Mouse (Mus musculus): ENCODE measurements around the gene Fsd1l.

Gene Fsd1l

DNA sequence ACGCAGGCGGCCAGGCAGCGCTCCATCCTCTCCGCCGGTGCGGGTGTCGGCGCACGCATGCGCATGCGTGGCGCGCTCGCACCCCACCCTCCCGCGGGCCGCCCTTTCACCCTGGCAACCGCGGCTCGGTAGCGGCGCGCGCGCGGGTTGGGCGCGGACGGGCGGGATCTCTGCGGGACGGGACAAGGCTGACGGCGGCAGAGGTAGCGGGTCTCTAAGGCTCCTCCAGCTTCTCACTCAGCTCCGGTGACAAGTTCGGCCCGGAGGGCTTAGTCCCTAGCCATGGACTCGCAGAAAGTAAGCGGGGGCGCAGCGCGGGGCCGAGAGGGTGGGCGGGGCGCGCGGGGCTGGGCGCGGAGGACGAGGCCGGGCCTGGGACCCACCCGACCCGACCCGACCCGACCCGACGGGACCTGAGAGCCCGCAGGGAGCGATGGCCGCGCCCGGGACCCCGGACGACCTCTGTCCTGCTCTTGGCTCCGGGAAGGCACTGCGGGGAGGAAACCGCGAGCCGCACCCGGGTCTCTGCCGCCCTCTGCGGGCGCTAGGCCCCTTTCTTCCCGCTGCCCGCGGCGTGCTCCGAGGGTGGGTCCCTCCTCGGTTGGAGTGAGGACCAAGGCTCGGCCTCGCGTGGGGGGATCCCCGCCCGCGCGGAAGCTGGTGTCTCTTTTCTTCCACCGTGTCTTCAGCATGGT, at the start of gene Fsd1l:
Gene Fsd1l (plus strand): TSS at position 156 of the 695 bp plus-strand sequence.
- peak; percentile 17 to 41 for DNase-seq

DNA sequence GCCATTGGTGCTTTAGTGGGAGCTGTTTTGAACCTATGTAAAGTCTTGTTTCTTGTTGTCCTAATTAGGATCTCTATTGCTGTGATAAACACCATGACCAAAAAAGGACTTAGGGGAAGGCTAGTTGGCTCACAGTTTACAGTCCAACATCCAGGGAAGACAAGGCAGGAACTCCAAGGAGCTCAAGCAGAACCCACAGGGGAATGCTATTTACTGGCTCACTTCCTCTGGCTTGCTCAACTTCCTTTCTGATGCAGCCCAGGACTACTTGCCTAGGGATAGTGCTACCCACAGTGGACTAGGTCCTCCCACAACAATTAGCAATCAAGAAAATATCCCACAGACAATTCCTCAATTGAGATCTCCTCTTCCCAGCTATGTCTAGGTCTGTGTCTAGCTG, 43.6 kb upstream of the Fsd1l start:
- DNase-seq: no peak

DNA sequence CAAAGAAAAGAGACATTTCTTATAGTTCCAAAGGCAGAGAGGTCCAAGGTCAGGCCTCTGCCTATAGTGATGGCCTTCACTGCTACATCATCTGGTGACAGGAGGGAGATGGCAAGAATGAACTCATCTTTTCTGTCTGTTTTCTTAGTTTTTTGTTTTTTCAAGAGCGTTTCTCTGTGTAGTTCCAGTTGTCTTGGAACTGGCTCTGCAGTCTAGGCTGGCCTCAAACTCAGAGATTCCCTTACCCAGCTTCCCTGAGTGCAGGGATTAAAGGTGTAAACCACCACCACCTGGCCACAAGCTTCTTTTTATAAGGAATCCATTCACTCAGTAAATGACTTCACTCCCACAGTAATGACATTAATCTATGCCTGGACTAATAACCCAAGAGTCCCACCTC, 42.3 kb upstream of the Fsd1l start:
- no peak for DNase-seq

DNA sequence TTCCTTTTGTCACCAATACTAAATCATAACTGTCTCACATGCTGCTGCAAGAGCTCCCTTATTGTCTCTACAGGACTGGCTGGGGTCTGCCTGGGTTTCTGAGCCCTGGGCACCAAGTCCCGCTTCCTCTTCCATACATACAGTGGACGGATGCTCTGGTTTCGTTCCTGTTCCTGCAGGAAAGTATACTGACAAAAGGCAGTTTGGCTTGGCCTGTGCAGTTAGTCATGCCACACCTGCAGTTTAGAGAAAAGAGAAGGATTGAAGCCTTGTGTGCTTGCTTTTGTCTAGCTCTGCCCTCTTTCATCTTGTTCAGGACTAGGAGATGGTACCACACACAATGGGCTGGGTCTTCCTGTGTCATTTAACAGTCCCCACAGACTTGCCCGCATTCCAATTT, 41.8 kb upstream of the Fsd1l start:
- no peak for DNase-seq

DNA sequence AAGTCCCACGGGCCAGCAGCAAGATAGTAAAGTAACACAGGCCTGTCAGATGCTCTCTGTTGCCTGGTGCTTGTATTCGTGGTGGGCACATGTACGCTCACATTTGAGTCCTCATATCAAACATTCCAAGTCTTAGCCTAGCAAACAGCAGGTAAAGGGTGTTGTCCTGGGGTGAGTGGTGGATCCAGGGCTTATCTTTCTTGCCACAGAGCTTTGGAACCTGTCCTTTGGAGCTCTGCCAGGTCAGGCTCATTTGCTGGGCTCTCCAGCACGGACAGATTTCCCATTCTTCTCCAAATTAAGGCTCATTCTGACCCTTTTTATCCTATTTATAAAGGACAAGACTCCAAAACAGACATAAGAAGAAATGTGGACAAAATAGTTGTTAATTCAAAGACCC, 41.1 kb upstream of the Fsd1l start:
- DNase-seq: no peak

DNA sequence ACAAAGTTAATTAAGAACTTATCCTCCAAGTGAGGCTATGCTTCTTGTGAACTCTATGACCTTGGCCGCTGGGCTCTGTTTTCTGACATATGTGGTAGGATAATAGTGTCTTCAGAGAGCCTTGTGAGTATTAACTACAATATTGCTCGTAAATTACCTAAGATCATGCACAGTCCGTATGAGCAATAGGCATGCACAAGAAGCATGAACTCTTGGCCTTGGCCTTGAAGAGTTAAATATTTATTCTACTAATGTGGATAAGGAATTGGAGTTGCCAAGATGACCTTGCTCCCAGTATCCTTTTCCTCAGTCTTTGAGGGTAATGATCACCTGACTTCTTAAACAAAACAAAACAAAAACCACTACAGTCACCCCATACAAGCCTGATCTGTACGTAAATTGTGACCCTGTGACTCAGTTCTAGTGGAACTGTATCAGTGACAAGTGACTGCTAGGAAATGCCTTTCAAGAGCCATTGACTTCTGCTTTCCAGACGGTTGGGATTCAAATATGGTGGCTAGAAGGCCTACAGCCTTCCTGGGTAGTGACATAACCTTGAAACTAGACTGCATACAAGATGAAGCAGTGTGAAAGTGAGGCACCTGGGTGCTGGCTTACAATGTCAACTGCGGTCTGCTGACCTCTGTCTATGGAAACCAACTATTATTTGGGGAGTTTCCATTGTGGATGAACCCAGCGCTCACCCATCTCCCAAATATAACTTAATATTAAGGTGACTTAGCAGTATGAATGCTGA, 40.4 kb upstream of the Fsd1l start:
- DNase-seq: no peak

DNA sequence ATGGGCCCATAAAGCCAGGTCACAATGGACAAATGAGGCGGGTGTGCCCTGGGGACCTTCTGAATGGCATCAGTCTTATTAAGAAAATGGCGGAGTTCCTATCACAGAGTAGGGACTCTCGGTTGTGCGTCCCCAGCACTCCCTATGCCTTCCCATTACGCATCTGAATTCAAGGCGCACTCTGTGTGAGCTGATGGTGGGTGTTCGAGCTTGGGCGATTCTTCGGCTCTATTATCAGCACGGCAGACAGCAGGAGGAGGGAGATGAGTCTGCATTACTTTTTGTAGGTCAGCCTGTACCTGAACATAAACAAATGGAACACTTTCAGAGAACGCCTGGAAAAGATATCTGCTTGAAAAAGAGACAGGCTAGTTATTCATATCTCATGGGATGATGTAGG, 39.7 kb upstream of the Fsd1l start:
- DNase-seq: no peak

DNA sequence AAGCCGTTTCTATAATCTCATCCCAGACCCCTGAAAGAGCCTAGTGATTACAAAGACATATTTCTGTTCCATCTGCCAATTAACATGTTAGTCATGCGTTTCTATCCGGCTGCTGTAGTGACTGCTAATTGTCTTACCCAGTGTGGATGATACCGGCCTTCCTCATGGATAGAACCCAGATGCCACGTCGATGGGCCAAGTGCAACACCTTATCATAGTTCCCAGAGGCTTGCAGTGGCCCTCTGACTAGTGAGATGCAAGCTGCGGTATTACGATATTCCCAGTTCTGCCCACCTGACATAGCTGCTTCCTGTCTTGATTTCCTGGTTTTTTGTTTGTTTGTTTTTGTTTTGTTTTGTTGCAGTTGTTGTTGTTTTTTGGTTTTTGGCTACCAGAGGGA, 39.3 kb upstream of the Fsd1l start:
- DNase-seq: no peak

DNA sequence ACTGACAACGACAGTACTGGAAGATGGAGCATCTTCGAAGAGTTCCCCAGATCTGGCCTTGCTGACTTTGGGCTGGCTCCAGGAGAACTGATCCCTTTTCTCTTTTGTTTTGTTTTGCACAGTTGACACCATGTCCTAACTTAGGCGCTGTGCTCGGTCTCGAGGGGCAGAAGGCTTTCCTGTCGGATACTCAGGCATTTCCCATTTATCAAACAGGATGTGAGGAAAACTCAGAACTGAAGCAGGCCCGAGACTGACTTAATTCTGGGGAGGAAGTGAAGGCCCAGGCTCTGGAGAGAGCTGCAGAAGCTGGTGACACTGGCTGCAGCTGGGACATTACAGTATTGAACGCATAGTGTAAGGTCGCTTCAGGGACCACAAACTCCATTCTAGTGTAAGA, 38.9 kb upstream of the Fsd1l start:
- DNase-seq: no peak

DNA sequence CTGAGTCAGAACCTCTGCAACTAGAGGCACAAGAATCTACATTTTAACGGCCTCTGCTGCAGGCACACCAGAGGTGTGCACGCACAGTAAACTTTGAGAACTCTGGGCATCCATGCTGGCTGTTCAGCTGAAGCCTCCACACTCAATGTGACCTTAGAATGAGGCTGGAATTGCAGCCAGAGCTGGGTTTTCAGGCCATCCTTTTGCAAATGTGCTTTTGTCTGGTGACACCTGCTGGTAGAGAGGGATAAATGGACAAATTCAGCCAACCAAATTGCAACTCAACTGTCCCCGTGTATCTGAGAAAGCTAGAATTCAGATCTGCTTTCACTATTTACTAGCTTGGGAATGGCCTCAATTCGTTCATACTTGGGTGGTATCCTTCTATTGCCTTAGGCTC, 37.1 kb upstream of the Fsd1l start:
- peak in 1 of 2 experiments; percentile 10 for DNase-seq

DNA sequence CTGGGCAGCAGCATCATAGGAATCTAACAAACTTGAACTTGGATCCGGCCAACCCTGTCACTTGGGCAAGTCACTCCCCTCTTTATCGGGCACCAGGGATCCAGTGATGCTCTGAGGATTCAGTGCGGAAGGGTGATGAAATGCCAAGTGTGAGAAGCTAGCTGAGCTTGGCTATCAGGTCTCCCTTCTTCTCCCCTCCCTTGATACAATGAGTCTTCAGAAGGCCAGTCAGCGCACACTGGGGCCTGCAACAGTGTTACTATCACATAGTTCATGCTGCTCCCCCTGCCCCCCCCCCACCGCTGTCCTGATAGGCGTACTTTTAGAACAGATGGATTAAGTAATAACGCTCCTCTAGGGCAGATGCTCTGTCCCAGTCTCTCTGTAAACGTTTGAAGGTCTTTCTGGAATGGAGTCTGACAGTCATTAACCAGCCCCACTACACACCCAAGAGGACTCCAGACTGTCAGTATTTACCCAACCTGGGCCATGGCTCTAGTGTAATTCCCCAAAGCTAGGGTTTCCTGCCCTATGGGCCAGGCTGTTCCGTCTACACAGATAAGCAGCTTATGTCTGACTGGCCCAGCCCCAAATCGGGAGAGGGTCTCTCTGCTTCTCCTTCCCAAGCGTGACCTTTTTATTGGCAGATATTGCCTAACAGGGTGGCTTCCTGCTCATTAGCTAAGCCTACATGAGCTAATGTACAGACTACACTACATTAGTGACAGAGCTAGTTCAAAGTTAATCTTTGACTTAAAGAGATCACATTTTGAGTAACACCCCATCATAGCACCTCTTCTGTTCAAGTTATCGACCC, 35.8 kb upstream of the Fsd1l start:
- DNase-seq: no peak

DNA sequence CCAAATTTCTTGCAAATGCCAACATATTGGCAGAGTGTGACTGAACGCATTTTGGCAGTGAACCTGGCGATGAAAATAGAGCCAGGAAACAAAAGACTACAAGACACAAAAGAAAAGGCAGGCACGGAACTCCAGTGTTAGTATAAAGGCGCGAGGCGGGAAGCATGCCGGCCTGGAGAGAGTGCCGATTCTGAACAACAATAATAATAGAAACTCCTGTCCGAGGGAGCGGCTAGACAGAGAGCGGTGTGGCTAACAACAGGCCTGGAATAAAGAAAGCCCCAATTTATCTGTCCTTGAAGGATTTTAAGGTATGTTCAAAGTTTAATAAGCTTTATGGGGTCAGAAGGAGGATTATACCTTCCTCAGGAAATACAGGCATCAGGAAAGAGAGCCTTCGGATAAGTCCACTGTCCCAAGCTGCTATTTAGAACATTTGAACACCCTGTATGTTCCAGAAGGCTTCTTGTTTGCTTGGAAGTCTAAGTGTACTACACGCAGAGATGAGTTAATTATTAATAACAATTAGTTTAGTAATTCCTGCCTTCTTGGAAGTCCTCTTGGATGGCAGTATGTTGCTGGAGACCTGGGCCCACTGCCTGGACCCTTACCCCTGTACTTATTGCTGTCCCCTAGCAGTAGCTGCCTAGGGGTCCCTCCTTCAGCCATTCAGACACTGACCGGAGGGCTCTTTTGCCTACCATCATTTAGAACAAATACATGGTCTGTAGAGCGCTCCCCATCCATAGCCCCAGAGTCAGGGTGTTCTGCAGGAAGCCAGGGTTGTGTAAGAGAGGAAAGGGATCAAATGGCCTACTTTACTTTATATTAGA, 35.0 kb upstream of the Fsd1l start:
- DNase-seq: no peak

DNA sequence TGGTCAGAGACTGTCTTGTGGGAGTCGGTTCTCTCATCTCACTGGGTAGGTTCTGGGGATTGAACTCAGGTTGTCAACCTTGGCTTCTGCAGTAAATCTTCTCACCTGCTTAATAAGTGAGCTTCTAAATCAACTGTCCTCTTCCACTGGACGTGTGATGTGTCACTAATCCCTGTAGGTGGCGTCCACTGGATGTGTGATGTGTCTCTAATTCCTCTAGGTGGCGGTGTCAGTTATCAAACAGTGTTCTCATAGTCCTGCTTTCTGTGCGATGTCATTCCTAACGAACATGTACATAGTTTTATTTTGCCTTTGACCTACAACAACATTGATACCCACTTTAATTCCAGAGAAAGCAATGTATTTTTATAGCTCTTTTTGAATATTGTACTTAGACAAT, 30.8 kb upstream of the Fsd1l start:
- DNase-seq: no peak

DNA sequence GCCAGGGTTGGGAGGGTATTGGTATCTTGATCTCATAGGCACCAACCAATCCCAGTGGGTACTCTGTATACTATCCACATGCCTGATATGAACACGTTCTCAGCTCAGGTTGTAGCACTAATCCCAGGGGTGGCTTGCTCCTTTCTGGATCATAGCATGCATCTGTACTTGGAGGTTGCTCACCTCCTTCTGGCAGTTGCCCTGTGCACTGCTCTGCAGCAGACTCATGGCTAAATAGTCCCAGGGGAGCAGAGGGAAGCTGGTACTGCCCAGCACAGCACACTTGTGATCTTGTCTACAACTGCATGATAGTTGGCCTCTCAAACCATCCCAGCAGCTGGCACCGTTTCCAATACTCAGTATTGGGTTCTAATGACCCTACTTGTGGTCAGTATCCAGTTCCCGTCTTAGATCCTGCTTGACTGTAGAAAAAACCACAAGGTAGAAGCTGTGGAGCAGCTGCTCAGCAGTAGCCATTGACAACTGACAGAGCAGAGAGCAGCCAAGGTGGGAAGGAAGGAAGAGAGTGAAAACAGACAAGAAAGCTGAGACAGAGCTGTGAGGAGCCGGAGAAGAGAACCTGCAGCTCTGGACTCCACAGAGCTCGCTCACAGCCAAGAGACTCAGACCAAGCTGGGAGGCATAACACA, 16.6 kb upstream of the Fsd1l start:
- no peak for DNase-seq

DNA sequence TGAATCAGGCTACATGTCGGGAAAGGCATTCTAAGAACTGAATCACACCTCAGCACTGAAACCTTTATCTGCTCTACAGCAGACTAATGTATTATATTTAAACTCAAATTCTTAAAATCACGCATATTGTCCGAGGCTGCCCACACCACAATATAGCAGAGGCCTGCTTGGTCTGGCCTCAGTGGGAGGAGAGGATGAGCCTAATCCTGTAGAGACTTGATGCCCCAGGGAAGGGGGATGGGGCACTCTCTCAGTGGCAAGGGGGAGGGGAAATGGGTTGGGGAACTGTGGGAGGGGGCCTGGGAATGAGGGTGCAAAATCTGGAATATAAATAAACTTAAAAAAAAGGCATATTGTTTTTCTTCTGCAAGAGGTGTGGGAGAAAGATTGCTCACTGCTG, 13.3 kb upstream of the Fsd1l start:
- no peak for DNase-seq

DNA sequence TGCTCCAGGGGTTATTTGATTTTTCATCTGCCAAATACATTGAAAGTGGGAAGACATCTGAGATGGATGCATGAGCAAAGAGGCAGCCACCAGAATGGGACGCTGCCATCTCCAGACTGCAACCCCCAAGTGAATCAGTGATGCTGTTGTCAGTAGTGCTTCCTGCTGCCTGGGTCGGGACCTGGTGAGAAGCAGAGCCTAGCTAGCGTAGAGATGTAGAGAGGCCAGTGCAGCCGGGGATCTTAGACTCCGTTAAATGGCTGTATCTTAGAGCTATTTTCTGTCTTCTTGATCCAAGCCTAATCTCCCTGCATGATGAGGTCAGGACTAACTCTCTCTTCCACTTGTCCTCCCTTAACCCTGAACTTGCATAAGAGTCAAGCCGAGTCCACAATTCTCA, 11.2 kb upstream of the Fsd1l start:
- DNase-seq: no peak

DNA sequence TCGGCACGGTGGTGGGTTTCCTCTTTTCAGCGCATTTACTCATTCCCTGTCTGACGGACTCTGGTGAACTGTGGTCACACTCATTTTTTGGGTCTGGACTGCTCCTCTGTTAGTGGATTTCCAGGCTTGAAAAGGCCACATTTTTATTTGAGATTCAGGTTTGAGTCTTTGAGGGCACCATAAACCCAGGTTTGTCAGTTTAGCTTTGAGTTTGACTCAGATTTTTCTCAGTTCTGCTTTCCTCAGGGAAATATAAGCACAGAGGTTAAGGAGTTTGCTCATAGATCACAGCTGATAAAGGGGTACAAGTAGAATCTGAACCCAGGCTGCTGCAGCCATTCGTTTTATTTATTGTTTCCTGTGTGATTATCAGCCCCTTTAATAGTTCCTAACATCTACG, 10.2 kb upstream of the Fsd1l start:
- DNase-seq: no peak

DNA sequence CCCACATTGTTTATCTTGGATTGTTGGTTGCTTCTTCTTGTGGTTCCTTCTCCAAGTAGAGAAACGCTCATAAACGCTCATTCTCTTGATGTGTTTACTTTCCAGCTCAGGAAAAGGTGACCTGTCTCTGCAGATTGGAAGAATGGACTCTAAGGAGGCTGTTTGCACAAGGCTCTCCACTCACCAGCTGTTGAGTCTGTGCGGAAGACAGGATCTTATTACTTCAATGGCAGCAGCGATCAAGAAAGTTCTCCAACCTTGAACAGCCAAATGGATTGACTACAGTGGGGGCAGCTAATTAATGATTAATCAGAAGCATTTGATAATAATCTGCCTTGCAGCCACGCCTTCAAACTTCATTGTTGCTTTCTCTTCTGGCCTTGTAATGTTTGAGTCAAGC, 9.8 kb upstream of the Fsd1l start:
- no peak for DNase-seq

DNA sequence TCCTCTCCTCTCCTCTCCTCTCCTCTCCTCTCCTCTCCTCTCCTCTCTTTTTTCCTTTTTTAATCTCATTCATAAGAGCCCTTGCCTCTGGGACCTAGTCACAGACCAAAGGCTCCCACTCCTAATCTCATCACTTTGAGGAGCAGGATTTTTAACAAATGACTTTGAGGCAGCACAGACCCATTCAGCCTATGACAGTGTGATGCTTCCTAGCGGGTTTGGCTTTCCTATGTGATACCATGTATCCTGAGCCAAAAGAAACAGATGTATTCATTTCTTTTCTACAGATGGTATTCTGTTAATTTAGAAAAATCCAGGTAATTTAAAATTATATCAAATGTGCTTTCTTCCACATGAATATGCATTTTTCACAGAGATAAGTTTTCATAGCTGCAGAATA, 7.6 kb upstream of the Fsd1l start:
- no peak for DNase-seq

DNA sequence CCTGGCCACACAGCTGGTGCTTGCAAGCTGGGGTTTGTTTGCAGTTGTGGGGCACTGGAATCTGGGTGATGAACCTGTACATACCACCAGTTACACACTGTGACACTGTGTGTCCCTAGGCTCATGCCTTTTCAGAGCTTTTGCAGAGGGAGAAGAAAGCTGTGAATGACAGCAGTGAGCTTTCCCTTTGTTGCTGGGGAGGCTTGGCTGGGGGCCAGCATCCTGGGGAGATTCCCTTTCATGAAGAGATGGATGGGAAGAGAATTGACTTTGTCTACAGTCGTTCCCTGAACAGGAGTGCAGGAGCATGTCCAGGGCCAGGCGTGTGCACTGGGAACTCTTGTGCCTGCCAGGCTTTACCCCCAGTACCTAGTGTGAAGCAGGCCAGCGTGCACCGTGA, 6.5 kb upstream of the Fsd1l start:
- DNase-seq: peak in 1 of 2 experiments; percentile 2

DNA sequence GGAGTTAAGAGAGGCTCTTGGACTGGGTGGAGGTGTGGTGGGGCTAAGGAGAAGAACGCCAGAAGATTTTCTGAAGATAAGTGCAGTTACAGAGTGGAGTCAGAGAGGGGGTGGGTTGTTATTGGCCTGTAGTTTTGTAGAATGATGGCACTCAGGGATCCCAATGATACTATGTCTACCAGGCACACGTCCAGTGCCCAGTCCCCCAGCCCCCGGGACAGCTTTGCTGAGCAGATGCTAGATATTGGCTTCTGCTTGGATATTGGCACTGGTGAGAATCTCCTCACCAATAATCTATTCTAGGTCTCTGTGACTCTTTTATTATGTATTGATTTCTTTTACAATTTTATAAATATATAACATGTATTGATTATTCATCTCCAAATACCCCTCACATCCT, 6.0 kb upstream of the Fsd1l start:
- DNase-seq: no peak

DNA sequence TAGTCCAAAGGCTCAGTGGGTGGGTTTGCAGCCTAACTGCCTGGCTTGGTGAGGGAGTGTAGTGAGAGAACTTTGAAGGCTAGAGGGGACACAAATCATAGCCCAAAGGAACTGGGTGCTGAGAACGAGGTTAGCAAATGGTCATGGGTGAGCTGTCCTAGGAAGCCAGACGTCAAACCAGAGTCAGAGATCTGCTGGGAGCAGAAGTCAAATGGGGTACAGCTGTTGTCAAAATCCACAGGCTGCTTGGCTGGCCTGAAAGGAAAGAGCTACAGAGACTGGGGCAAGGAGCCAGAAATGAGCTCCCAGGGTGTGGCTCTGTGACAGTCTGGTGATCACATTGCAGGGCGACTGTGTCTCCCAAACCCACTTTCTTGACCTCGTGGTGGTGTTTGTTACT, 2.3 kb upstream of the Fsd1l start:
- no peak for DNase-seq

DNA sequence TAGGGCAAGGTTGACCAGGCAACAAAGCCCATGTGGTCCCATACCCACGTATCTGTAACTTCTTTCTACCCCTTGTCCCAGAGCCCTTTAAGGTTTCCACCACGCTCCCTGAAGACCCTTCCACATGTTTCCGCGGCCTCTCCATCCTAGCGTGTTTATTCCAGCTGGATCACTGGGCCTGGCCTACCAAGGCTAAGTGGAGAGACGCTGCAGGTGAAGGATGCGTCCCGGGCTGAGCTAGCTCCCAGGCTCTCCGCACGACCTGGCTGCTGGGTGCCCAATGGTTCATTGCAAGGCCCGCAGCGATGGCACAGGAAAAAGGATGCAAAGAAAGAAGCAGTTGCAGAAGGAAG, 332 bp upstream of the Fsd1l start:
- DNase-seq: no peak

Measured in spleen, adult 18-20 months (tissue).